Mouse (Mus musculus) embryonic fibroblast, embryonic 13.5 days (primary cell): ENCODE data around the gene Gm128. TPM values are rescaled to one million over a fixed set of nuclear protein-coding genes. Genes with fewer than 3 reads are reported as not detected.

ENCODE experiments used
- H3K27ac ChIP-seq: 2 replicates; pipeline ENCODE4 v1.5.1; 2012; ENCODE audit warnings: low read length, control low read depth, inconsistent platforms; ENCODE audit not compliant: insufficient read depth
- H3K4me1 ChIP-seq: 2 replicates; pipeline ENCODE4 v1.6.1; 2011; ENCODE audit warnings: low read length; ENCODE audit not compliant: control insufficient read depth, insufficient read depth
- H3K4me3 ChIP-seq: 2 replicates; pipeline ENCODE4 v1.5.1; 2011; ENCODE audit warnings: mild to moderate bottlenecking, control low read depth, low read length; ENCODE audit not compliant: insufficient read depth
- CTCF ChIP-seq: IDR thresholded peaks from 2 replicates; pipeline ENCODE4 v1.5.1; 2011; ENCODE audit warnings: mild to moderate bottlenecking, control low read depth, low read length, moderate library complexity, borderline replicate concordance; ENCODE audit not compliant: insufficient read depth
- POLR2A ChIP-seq: IDR thresholded peaks from 2 replicates; pipeline ENCODE4 v1.6.1; 2011; ENCODE audit warnings: low read depth, mild to moderate bottlenecking, control low read depth, low read length, moderate library complexity
- polyA plus RNA-seq: library from polyadenylated mRNA; stranded (reverse); fragments of >200 nt; gene quantifications from 2 replicates; pipeline ENCODE4 v1.2.4, GENCODE M21; 2011; ENCODE audit warnings: low read depth; ENCODE audit not compliant: missing spikeins, insufficient read length

Gm128 gene
- polyA plus RNA-seq, 1 experiment = not detected

- no peak overlapping the region for H3K4me3 ChIP-seq
- no peak for TF ChIP-seq POLR2A
- no peak for TF ChIP-seq CTCF
- no peak overlapping the region for H3K27ac ChIP-seq
- no peaks in the 10 kb centered on the region for H3K4me1 ChIP-seq
Measured at GRCm38 (mm10) chr3:95270766-95271364, 29.5 kb upstream of the Gm128 start.

GRCm38 (mm10) chr3:95269789-95270188 is 28.4 kb upstream of the Gm128 start:
- Histone ChIP-seq H3K27ac (no peak overlapping the region), H3K4me3 (no peak overlapping the region), H3K4me1 (no peaks in the 10 kb centered on the region)
- TF ChIP-seq POLR2A (no peak), CTCF (no peak)

- H3K4me3 ChIP-seq = no peak overlapping the region
- H3K27ac ChIP-seq = no peak overlapping the region
- TF ChIP-seq CTCF (no peak), POLR2A (no peak)
- H3K4me1 ChIP-seq = no peaks in the 10 kb centered on the region
Measured at GRCm38 (mm10) chr3:95267855-95268254, 26.5 kb upstream of the Gm128 start.

GRCm38 (mm10) chr3:95266052-95266451 is 24.7 kb upstream of the Gm128 start:
- Histone ChIP-seq H3K4me1 (peaks cover 6% of the 10 kb centered on the region; the same call in 1 of the 2 replicates), H3K27ac (no peak overlapping the region), H3K4me3 (no peak overlapping the region)
- TF ChIP-seq CTCF (no peak), POLR2A (no peak)

GRCm38 (mm10) chr3:95264724-95265123 is 23.3 kb upstream of the Gm128 start:
- TF ChIP-seq POLR2A (no peak), CTCF (no peak)
- Histone ChIP-seq H3K4me1 (peaks cover 6% of the 10 kb centered on the region; the same call in 1 of the 2 replicates), H3K4me3 (no peak overlapping the region), H3K27ac (no peak overlapping the region)

- H3K27ac ChIP-seq = no peak overlapping the region
- no peak for TF ChIP-seq POLR2A
- peak; percentile 52; the same call in 1 of the 2 replicates for TF ChIP-seq CTCF
Measured at GRCm38 (mm10) chr3:95263089-95263739, 21.8 kb upstream of the Gm128 start.

GRCm38 (mm10) chr3:95261975-95262374 is 20.6 kb upstream of the Gm128 start:
- TF ChIP-seq POLR2A (no peak), CTCF (no peak)
- no peak overlapping the region for H3K4me3 ChIP-seq
- peak overlapping the region; percentile 83 for H3K27ac ChIP-seq
- H3K4me1 ChIP-seq = peaks cover 6% of the 10 kb centered on the region; the same call in 1 of the 2 replicates

More at GRCm38 (mm10) chr3:95263089-95263739, 21.8 kb upstream of the Gm128 start:
- Histone ChIP-seq H3K4me1 (peaks cover 6% of the 10 kb centered on the region; the same call in 1 of the 2 replicates), H3K4me3 (no peak overlapping the region)

- Histone ChIP-seq H3K27ac (no peak overlapping the region), H3K4me1 (0 out of 2 replicates have a peak, but pooled peaks cover 1% of the 10 kb centered on the region), H3K4me3 (no peak overlapping the region)
- no peak for TF ChIP-seq CTCF
- no peak for TF ChIP-seq POLR2A
Measured at GRCm38 (mm10) chr3:95256931-95257330, 15.5 kb upstream of the Gm128 start.

GRCm38 (mm10) chr3:95250783-95251424 is 9.5 kb upstream of the Gm128 start, which contains the start of gene Bnipl:
Bnipl (minus strand) TSS chr3:95251193.
- TF ChIP-seq POLR2A (no peak), CTCF (no peak)
- Histone ChIP-seq H3K4me1 (peaks cover 5% of the 10 kb centered on the region; the same call in 1 of the 2 replicates), H3K27ac (no peak within 1 kb of the TSS), H3K4me3 (no peak within 1 kb of the TSS)
